Mouse (Mus musculus) heart, embryonic 10.5 days (tissue): Measurements from ENCODE around the gene Olfr835. TPM values are rescaled to one million over a fixed set of nuclear protein-coding genes. Genes with fewer than 3 reads are reported as not detected.

Experiments
- DNase-seq: peaks from one replicate; pipeline ENCODE4 v3.0.0-alpha.2; 2017; ENCODE audit warnings: low spot score
- H3K27ac ChIP-seq: fragments of 300-500 bp; sonication (generic); 2 replicates; pipeline ENCODE4 v1.5.1; 2016; ENCODE audit warnings: mild to moderate bottlenecking
- H3K27me3 ChIP-seq: fragments of 300-500 bp; sonication (generic); 2 replicates; pipeline ENCODE4 v1.6.1; 2016; ENCODE audit warnings: mild to moderate bottlenecking; ENCODE audit not compliant: poor library complexity, insufficient read depth, severe bottlenecking
- H3K36me3 ChIP-seq: fragments of 300-500 bp; sonication (generic); 2 replicates; pipeline ENCODE4 v1.6.1; 2016; ENCODE audit warnings: mild to moderate bottlenecking, moderate library complexity
- H3K4me1 ChIP-seq: fragments of 300-500 bp; sonication (generic); 2 replicates; pipeline ENCODE4 v1.6.1; 2016; ENCODE audit warnings: mild to moderate bottlenecking
- H3K4me3 ChIP-seq: fragments of 300-500 bp; sonication (generic); 2 replicates; pipeline ENCODE4 v1.5.1; 2016; ENCODE audit warnings: mild to moderate bottlenecking, moderate library complexity
- H3K9me3 ChIP-seq: fragments of 300-500 bp; sonication (generic); 2 replicates; pipeline ENCODE4 v1.6.1; 2016; ENCODE audit warnings: mild to moderate bottlenecking, moderate library complexity
- WGBS: fragments of 180-500 bp; shearing (Covaris S2); methylation state at CpG from one replicate; pipeline ENCODE4 v1.1.7; 2016; 5-methylcytosine and 5-hydroxymethylcytosine counted together
- polyA plus RNA-seq: library from polyadenylated mRNA; unstranded; fragments of >200 nt; fragmentation: Nextera tagmentation; extraction: Ambion mirVana; gene quantifications from 2 replicates; pipeline ENCODE4 v1.2.1, GENCODE M21; 2016

Olfr835 gene
- not detected in 2 replicates for polyA plus RNA-seq

DNA sequence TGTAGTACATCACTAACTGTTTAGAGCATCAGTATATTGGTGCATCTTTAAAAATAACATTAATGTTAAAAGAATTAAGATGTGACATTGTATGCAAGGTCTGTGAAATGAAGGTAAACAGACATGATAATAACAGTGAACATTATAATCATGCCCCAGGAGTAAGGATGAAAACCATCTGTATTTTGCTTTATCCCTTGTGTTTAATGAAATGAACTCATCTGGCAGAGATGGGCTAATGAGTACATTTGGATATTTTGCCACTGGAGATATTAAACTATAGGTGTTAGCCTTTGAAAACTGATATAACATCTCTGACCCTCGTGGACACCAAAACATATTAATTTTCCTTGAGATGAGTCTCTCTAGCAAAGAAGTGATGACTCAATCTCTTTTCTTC is at the start of gene Olfr835:
Olfr835 (plus strand) TSS at position 301 of the 400 bp plus-strand sequence.
- no peak within 1 kb of the TSS for H3K4me3 ChIP-seq
- H3K27ac ChIP-seq, result no peak within 1 kb of the TSS
- 49% methylated on average over 1 of the region's 1 CpGs for WGBS
- no peaks in the 10 kb centered on the region for H3K4me1 ChIP-seq
- H3K36me3 ChIP-seq, result no peaks in the 10 kb centered on the region
- DNase-seq, result no peak
- no peaks in the 10 kb centered on the region for H3K27me3 ChIP-seq
- no peaks in the 10 kb centered on the region for H3K9me3 ChIP-seq

DNA sequence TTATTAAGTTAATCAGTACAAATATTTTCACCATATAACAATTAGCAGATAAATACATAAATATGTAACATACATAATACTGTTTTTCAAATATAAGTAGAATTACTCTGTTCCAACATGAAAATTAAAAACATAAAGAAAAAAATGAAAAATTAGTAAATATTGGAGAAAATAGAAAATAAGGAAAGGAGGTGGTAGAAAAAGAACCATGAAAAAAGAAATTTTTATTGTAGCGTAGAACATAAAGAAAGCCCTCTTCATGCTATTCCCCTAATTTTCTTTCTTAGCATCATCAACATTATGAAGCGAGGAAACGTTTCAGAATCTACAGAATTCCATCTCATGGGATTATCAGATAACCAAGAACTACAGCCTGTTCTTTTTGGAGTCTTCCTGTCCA is 44.8 kb upstream of the Olfr835 start, which contains the start of gene Olfr834:
Olfr834 (plus strand) TSS at position 301 of the 400 bp plus-strand sequence.
- Histone ChIP-seq H3K4me1 (no peaks in the 10 kb centered on the region), H3K36me3 (no peaks in the 10 kb centered on the region), H3K27ac (no peak within 1 kb of the TSS), H3K4me3 (no peak within 1 kb of the TSS), H3K9me3 (no peaks in the 10 kb centered on the region), H3K27me3 (no peaks in the 10 kb centered on the region)
- WGBS, result 82% methylated on average over 3 of the region's 3 CpGs
- DNase-seq, result no peak

DNA sequence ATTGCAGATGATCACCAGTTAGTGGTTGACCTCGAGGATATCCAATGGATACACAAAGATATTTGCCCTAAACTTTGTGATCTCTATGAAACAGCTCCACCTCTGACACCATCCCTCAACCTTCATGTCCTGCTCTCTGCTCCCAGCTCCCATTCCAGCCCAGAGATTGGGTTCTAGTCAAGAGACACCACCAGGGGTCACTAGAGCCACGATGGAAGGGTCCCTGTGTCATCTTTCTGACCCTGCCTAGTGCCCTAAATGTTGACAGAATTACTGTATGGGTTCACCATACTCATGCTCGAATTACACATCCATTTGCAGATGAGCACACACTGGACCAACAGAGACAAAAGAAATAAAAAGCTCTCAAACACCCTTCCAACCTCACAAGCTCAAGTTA is 52.5 kb downstream of the Olfr835 start:
- no peak for DNase-seq
- 44% methylated on average over 3 of the region's 3 CpGs for WGBS
- peaks cover 4% of the 10 kb centered on the region; the same call in 1 of the 2 replicates for H3K9me3 ChIP-seq
- no peaks in the 10 kb centered on the region for H3K27me3 ChIP-seq
- H3K36me3 ChIP-seq, result no peaks in the 10 kb centered on the region
- H3K4me3 ChIP-seq, result no peak overlapping the region
- no peaks in the 10 kb centered on the region for H3K4me1 ChIP-seq
- no peak overlapping the region for H3K27ac ChIP-seq

Other genes starting within 250 kb of the Olfr835 start
- gene Olfr828, start 213.2 kb upstream of the Olfr835 start, polyA plus RNA-seq, result not detected in 2 replicates
- not detected in 2 replicates for gene Olfr829, start 177.8 kb upstream of the Olfr835 start, polyA plus RNA-seq
- gene Olfr830, start 158.0 kb upstream of the Olfr835 start, polyA plus RNA-seq, result not detected in 2 replicates
- not detected in 2 replicates for gene Olfr832, start 95.6 kb upstream of the Olfr835 start, polyA plus RNA-seq
- not detected in 2 replicates for gene Olfr834, start 44.7 kb upstream of the Olfr835 start, polyA plus RNA-seq
- gene Olfr836, start 87.6 kb downstream of the Olfr835 start, polyA plus RNA-seq, result not detected in 2 replicates
- not detected in 2 replicates for gene Olfr837, start 103.6 kb downstream of the Olfr835 start, polyA plus RNA-seq
- not detected in 2 replicates for gene Olfr839-ps1, start 144.6 kb downstream of the Olfr835 start, polyA plus RNA-seq
- gene Olfr843, start 219.3 kb downstream of the Olfr835 start, polyA plus RNA-seq, result not detected in 2 replicates